Mouse (Mus musculus) ES-E14 (cell line): ENCODE measurements around the gene B4galnt3.

Experiments
- CHD2 ChIP-seq: IDR thresholded peaks from 2 replicates; pipeline ENCODE4 v1.6.1; 2014; ENCODE audit warnings: mild to moderate bottlenecking, low read depth, low read length, inconsistent platforms
- MAFK ChIP-seq: IDR thresholded peaks from 2 replicates; pipeline ENCODE4 v1.6.1; 2014; ENCODE audit warnings: mild to moderate bottlenecking, low read depth, low read length, inconsistent platforms; ENCODE audit not compliant: insufficient read depth
- ZC3H11A ChIP-seq: IDR thresholded peaks from 2 replicates; pipeline ENCODE4 v1.6.1; 2012; ENCODE audit warnings: low read depth, mild to moderate bottlenecking, inconsistent platforms, low read length, borderline replicate concordance
- ZNF384 ChIP-seq: IDR thresholded peaks from 2 replicates; pipeline ENCODE4 v1.6.1; 2012; ENCODE audit warnings: low read depth, low read length, inconsistent platforms

DNA sequence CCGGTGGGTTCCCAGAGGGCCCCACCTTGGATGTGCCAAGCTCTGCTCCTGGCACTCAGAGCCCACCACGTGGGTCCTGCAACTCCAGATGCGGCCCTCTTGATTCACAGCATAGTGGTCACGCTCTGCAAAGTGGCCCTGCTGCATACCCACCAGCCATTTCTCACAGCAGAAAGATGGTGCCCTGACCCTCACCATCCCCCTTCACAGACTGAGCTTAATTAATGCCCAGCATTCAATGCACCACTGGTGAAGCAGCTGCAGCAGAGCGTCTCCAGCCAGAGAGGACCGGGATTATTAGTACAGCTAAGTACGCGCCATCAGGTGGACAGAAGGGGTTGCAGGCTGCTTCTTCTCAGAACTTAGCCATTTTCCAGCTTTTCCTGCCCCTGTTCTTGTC is 92.0 kb downstream of the B4galnt3 start:
- no peak for TF ChIP-seq MAFK
- no peak for TF ChIP-seq CHD2
- TF ChIP-seq ZNF384: no peak
- no peak for TF ChIP-seq ZC3H11A
